Mouse (Mus musculus) activated CD4-positive, CD25-positive, alpha-beta regulatory T cell, adult 9 weeks (primary cell): ENCODE results near the gene Sowaha. TPM values are rescaled to one million over a fixed set of nuclear protein-coding genes. Genes with fewer than 3 reads are reported as not detected.

Source experiments
- polyA plus RNA-seq: library from polyadenylated mRNA; unstranded; fragments of 100-300 nt; shearing (Covaris generic); gene quantifications from one replicate; pipeline ENCODE4 v1.2.1, GENCODE M21; 2017

Sowaha gene
- not detected for polyA plus RNA-seq

DNA sequence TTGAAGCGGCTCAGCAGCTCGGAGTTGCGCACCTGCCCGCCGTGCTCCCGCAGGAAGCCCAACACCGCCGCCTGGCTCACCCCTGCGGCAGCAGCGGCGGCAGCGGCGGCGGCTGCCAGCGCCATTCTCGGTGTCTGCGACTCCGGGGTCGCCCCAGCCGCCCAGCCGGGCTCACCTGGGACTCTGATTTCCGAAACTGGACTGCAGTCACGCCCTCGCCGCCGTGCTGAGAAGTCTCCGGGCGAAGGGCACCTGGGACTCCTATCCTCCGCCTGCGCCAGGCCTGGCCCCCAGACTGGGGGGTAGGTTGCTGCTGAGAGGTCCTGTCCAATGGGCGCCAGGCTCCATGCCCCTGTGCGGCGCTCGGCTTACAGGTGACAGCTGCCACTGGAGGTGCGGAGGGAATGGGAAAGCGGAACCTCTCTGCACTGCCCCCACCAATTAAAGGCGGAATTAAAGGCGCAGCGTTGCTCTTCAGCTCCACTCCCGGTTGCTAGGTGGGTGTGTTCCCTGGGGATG is at the start of gene Sowaha, which contains the start of gene Gm9945:
TSS of gene Sowaha (minus strand) at position 492 of the 519 bp plus-strand sequence.
TSS of gene Gm9945 (plus strand) at position 384 of the 519 bp plus-strand sequence.

DNA sequence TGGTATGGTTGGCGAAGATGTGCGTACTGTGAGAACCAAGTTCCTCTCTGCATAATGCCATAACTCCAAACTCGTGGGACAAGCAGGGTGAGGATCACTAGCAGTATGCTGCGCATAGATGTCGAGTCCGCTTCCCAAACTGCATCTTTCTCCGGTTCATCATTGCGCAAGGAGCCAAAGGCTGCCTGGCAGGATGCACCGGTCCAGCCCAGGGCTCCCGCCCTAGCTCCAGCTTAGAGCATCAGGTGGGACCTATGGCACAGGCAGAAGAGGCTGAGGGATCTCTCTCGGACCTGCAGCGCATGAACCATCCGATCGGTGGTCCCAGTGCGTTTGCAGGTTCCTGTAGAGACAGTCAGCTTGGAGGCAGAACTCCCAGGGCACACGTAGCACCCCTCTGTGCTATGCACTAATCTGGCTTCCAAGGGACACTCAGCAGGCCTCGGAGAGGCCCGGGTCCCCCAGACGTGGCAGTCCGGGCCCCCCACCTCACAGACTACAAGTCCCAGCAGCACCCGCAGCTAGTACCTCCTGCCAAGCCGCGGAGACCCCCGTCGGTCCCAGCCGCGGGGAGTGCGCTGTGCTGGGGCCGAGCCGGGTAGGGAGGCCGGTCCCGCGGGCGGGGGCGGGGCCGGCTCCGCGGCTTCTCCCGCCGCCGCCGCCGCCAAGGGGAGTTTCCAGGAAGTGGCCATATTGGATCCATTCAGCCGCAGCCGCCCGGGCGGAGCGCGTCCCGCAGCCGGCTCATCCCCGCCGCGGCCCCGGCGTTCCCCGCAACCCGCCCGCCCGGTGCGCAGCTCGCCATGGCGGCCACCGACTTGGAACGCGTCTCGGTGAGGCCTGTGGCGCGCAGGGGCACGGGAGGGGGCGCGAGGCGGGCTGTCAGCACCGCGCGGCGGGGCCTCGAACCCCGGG is 39.4 kb upstream of the Sowaha start, which contains the start of gene Sept8:
TSS of gene Sept8 (plus strand) at position 51 of the 915 bp plus-strand sequence.

DNA sequence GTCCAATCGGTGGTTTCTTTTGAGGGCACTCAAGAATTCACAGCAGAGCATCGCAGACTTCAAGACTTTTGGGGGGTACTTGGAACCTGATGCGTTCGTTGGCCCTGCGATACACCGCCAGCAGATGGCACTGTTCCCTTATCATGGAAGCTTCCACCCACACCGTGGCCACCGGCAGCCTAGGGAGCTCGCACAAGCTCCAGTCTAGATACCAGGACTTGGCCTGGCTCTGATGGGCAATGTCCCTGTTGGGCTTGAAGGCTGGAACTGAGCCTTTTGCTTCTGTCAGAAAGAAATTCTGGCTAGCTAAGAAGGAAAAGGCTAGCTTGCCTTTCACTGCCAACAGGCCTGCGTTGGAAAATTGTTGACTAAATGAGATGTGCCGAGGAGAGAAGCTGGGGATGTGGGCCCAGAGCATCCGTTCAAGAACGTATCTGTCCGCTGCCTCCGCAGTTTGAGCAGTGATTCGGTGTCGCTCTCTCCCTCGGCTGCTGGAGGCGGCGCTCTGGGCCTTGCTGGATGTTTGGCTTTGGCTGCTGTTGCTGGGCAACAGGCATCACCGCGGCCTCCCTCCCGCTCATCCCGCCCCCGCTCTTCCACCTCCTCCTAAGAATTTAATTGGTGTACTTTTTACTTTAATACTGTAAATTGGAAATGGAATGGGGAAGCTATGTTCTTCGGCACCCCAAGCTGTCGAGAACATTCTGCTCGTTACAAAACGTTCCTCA is 9.9 kb downstream of the Sowaha start, which contains the start of gene Gm9837:
TSS of gene Gm9837 (minus strand) at position 512 of the 728 bp plus-strand sequence.

DNA sequence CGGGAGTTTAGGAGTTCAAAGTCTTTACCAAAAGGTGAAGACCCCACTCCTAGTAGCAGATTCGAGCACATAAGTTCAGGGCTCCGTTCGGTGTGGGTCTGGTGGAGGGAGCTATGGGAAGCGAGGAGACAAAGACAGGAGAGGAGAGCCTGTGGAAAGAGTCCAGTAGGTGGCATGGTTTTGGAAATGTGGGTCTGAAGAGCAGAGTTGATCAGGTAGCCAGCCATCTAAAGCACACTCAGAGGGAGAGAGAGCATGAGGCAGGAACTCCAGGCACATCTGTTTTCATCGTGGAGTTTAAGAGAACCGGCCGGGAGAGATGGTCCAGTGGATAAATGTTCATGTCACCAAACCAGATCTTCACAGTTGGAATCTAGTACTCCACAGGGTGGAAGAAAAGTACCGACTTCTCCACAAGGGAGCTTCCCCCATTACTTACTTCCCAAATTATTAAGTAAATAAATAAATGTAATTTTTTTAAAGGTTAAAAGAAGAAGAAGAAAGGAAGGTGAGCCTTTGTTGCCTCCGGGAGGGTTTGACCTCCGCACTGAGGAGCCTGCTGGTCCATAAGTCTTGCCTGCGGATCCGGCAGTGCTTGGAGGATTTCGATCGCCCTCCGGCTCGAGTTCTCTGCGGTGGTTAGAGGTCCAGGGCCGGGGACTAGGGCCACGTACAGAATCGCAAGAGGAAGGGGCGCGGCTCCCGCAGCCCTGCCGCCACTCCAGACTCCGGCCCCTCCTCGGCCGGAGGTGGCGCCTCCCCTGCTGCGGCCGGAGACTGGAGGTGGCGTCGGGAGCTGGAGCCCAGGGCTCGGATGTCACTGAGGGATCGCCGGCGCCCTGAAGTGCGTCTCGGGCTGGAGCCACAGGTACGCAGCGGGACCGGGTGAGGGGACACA is 23.4 kb downstream of the Sowaha start, which contains the start of the genes Gm10447 and Shroom1:
TSS of gene Gm10447 (minus strand) at position 637 of the 898 bp plus-strand sequence.
TSS of gene Shroom1 (plus strand) at position 732 of the 898 bp plus-strand sequence.

DNA sequence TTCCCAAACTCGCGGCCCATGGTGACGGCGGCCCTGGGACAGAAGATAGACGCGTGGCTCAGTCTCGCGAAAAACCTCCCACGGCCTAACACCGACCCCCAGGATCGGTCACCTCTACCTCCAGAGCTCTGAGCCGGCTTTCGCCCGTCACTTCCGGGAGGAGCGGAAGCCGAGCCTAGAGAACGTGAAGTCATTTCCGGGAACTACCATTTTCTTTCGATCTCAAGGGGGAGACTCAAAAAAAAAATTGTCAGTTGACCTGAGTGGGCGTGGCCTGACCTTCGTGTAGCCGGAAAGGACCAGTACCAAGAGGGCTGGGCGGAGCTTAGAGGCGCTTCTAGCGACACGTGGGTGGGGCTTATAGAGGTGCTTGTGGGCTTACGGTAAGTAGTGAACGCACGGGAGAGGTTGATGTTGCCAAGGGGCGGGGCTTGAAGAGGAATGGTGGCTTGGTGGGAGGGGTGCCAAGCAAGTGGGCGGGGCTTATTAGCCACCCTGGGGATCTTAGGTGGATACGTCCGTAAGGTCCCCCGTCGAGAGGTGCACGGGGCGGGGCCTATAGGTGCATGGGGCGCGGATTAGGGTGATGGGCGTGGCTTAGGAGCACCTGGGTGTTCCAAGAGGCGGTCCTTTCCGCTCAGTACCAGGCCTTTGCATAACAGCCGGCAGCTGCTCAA is 49.3 kb downstream of the Sowaha start, which contains the start of the genes Uqcrq and Gdf9:
TSS of gene Uqcrq (minus strand) at position 162 of the 677 bp plus-strand sequence.
TSS of gene Gdf9 (plus strand) at position 354 of the 677 bp plus-strand sequence.

Other genes starting within 250 kb of the Sowaha start
- gene Hspa4, start 179.8 kb downstream of the Sowaha start, polyA plus RNA-seq = 29.0 TPM
- gene Zcchc10, start 155.6 kb downstream of the Sowaha start, polyA plus RNA-seq = 33.8 TPM
- gene Aff4, start 129.4 kb downstream of the Sowaha start, polyA plus RNA-seq = 15.5 TPM
- gene Leap2, start 57.1 kb downstream of the Sowaha start, polyA plus RNA-seq = not detected
- gene Uqcrq, start 49.4 kb downstream of the Sowaha start, polyA plus RNA-seq = 331 TPM
- gene Gdf9, start 49.3 kb downstream of the Sowaha start, polyA plus RNA-seq = 0.24 TPM
- not detected for gene Gm10447, start 23.2 kb downstream of the Sowaha start, polyA plus RNA-seq
- not detected for gene Shroom1, start 23.1 kb downstream of the Sowaha start, polyA plus RNA-seq
- gene Gm9837, start 9.8 kb downstream of the Sowaha start, polyA plus RNA-seq = not detected
- gene Gm9945, start 108 bp downstream of the Sowaha start, polyA plus RNA-seq = not detected
- gene Sept8, start 39.0 kb upstream of the Sowaha start, polyA plus RNA-seq = 1.0 TPM
- gene Kif3a, start 87.1 kb upstream of the Sowaha start, polyA plus RNA-seq = 14.3 TPM
- gene Il4, start 138.4 kb upstream of the Sowaha start, polyA plus RNA-seq = 4.7 TPM
- not detected for gene Il13, start 154.4 kb upstream of the Sowaha start, polyA plus RNA-seq
- 50.6 TPM for gene Rad50, start 227.0 kb upstream of the Sowaha start, polyA plus RNA-seq
- gene Il5, start 240.5 kb upstream of the Sowaha start, polyA plus RNA-seq = not detected